Mouse (Mus musculus) left cerebral cortex, postnatal 36 days (tissue): Measurements from ENCODE around the gene Fam168b. TPM values are rescaled to one million over a fixed set of nuclear protein-coding genes. Genes with fewer than 3 reads are reported as not detected.
A peak's percentile ranks its signal among the peaks of the same experiment; 100 is the strongest.

ENCODE experiments used
- DNase-seq, 2 experiments: peaks; one replicate each; pipeline ENCODE4 v3.0.0; 2021 to 2022; ENCODE audit warnings: low spot score in 2 of 2, mixed read lengths in 1 of 2
- intact Hi-C: fragments of 180-260 bp; cut with DNase I; formaldehyde crosslinking; loops from one replicate; pipeline ENCODE4 v1.15.1; 2025
- total RNA-seq, 2 experiments: library from RNA; stranded (reverse); gene quantifications; 2 replicates each; pipeline ENCODE4 v1.2.3; 2021

The Fam168b gene
- total RNA-seq = 100 to 1,000 TPM; 247 to 252 TPM

- intact Hi-C loops = loop anchor here (2.0 kb wide), 1 partner anchor 40 kb away; no protein-coding TSS in a partner anchor
- DNase-seq = peak; percentile 86 to 91
Measured at GRCm38 (mm10) chr1:34842887-34843618, at the start of gene Fam168b. TSS of gene Fam168b (minus strand) at chr1:34843065.

DNA sequence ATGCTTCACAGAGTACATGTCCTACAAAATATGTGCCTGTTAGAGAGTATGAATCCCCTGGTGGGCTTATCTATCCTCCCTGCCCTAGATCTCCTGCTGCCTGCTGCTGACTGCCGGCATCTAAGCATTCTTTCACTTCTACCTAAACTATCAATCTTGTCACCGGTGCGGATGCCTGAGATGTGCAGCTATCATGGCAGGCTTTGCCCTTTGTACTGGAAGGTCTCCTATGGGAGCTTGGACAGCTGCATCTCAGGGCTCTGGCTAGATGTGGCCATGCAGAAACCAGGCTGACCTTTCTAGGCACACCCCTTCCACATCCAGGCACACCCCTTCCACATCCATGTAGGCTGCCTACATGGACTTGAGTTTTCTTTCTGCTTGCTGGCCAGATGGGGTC lies 49.6 kb upstream of the Fam168b start:
- intact Hi-C loops = loop anchor here (5.0 to 10.0 kb wide), 4 partner anchors 238 to 1362 kb away; no protein-coding TSS in a partner anchor
- DNase-seq = no peak

DNA sequence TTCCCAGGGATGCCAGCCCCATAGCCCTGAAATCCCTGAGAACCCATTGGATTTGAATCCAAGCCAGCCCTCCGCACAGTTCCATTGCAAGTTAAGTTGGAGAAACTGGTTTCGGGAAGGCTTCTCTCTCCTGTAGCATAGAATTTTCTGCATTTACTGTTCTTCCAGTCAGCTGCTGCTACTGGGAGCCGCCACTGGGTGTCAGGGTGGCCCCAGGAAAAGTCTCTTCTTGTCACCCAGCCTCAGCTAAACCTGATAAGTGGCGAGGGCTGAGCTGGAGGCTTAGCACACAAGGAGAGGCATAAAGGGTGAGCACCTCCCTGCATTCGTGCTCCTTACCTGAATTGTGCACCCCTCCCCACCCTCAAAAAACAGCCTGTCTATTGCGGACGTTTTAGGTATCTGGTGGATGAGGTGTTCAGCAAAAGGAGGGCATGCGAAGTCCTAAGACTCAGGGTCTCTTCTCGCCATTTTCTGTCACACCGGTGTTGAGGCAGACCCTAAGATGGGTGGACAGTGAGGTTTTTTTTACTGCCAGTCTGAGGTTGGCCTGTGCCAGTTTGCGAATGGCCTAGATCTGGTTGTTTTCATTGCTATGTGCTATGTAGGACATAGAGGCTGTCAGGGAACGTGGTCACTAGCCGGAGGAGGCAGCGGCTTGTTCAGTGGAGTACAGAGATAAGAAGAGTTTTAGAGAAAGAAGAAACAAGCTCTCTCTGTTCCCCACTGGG lies 48.9 kb upstream of the Fam168b start:
- intact Hi-C loops = loop anchor here (5.0 to 10.0 kb wide), 4 partner anchors 237 to 1363 kb away; no protein-coding TSS in a partner anchor
- peak; percentile 49 to 50 for DNase-seq

DNA sequence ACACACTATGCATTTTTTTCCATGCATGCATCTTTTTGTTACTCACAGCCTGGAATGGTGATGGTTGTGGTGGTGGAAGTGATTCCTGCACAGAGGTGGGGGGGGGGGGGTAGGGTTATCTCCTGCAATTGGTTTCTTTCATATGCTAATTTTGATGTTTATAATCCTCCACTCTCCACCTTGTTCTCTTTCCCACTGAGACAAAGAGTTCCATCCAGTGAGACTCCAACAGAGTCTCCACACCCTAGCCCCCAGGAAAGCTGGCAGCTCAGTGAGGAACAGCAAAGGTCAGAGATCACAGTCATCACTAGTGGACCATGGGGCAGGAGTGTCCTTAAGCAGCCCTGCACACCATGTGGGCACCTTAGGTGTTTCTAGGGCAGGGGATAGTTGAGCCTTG lies 40.9 kb upstream of the Fam168b start:
- DNase-seq = peak in 1 of 2 experiments; percentile 0
- intact Hi-C loops = no loop called here

GRCm38 (mm10) chr1:34879611-34880010 lies 36.7 kb upstream of the Fam168b start:
- no peak for DNase-seq
- intact Hi-C loops = no loop called here

DNA sequence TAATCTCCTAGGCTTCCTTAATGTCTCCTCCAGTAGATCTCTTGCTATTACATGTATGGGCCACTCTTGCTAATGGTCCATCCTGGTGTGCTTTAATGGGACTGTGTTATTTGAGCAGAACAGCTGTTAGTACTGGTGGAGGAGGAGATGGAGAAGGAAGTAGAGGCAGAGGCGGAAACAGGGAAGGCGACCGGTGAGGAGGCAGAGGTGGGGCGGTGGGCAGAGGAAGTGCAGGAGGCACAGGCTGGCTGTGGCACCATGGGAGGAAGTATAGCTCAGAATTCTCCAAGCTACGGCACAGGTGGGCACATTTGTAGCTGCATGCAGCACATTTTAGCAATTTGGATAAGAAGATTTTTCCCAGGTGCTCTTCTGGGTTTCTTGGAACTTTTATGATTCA lies 30.7 kb upstream of the Fam168b start:
- no peak for DNase-seq
- intact Hi-C loops = no loop called here

GRCm38 (mm10) chr1:34871170-34871569 lies 28.3 kb upstream of the Fam168b start:
- DNase-seq = no peak
- intact Hi-C loops = no loop called here

GRCm38 (mm10) chr1:34869231-34869630 lies 26.4 kb upstream of the Fam168b start:
- no peak for DNase-seq
- intact Hi-C loops = no loop called here

DNA sequence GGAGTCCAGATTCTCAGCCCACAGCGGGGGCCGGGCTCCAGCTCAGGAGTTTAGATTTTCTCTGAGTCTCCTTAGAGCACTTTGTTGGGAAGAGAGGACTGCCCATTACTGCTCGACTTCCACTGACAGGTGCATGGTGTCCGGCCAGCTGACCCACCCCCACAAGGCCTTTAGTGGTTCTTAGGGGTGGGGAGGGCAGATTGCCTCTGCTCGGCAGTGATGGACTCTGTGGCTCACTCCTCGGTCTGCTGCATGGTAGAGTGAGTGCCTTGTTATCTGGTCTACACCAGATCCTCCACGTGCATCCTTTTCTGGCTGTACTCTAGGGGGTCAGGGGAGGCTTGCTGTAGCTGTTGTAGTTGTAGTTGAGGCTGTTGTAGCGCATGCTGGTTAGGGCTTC lies 25.5 kb upstream of the Fam168b start:
- DNase-seq = no peak
- intact Hi-C loops = no loop called here

DNA sequence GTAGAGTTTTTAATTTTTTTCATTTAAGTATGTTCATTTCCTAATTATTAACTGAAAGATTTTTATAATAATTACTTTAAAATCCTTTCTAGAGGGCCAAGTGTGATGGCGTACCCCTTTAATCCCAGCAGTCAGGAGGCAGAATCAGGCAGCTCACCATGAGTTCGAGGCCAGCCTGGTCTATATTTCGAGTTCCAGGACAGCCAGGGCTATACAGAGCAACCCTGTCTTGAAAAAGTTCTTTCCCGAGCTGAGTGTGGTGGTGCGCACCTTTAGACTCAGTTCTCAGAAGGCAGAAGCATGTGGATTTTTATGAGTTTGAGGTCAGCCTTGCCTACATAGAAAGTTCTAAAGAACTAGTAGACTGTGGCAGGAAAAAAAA lies 24.7 kb upstream of the Fam168b start:
- DNase-seq = no peak
- intact Hi-C loops = no loop called here

GRCm38 (mm10) chr1:34866815-34867573 lies 24.1 kb upstream of the Fam168b start:
- DNase-seq = peak; percentile 80 to 83
- intact Hi-C loops = no loop called here

DNA sequence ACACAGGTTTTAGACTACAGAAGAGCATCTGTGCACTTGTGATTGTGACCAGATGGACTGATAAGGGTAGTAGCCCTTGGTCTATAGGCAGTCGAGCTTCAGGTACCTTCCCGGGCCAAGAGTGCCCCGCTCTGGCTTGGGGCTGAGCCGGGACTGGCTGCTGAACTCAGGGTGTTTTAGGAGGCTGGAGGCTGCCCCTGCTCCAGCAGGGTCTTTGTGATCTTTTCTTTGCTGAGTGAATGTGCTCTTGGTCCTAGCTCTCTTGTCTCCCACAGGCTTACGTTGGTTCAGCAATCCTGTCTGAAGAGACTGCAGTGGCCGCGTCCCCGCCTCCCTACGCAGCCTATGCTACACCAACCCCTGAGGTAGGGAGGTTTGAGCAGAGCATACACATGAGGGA lies 23.0 kb upstream of the Fam168b start:
- DNase-seq = no peak
- intact Hi-C loops = no loop called here

- intact Hi-C loops = no loop called here
- DNase-seq = no peak
Measured at GRCm38 (mm10) chr1:34864243-34864642, 21.4 kb upstream of the Fam168b start.

DNA sequence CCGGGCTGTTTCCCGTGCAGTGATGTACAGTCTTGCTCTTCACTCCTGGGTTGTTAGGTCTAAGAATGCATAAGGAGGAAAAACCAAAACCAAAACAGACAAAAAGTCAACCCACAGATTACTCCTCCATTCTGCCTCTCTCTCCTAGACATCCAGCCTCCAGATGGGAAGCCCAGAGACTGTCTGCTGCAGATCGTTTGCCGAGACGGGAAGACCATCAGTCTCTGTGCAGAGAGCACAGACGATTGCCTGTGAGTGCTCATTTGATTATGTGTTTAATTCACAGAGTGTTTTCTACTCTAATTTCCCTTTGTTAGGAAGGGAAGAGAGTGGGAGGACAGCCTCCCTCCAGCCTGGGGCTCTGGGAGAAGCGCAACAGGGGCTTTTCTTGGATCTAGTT lies 20.5 kb upstream of the Fam168b start:
- intact Hi-C loops = no loop called here
- DNase-seq = no peak

GRCm38 (mm10) chr1:34862877-34863276 lies 20.0 kb upstream of the Fam168b start:
- no peak for DNase-seq
- intact Hi-C loops = no loop called here

GRCm38 (mm10) chr1:34860205-34860604 lies 17.3 kb upstream of the Fam168b start:
- no peak for DNase-seq
- intact Hi-C loops = no loop called here

DNA sequence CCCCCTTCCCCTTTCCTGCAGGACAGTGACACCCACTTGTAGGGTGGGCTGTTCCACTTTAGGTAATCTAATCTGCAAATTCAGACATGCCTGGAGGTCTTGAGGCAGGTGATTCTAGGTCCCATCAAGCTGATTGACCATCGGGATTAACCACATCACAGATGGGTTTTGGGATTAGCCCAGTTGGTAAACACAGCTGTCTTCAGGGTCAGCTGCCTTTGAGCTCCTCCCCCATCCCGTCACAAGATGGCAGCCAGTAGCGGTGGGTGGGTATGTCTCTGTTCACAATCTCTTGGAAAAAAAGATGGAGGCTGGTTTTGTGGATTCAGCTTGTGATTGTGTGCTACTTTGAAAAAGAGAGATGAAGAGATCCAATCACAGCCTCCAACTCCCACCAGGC lies 16.9 kb upstream of the Fam168b start:
- intact Hi-C loops = no loop called here
- DNase-seq = no peak

DNA sequence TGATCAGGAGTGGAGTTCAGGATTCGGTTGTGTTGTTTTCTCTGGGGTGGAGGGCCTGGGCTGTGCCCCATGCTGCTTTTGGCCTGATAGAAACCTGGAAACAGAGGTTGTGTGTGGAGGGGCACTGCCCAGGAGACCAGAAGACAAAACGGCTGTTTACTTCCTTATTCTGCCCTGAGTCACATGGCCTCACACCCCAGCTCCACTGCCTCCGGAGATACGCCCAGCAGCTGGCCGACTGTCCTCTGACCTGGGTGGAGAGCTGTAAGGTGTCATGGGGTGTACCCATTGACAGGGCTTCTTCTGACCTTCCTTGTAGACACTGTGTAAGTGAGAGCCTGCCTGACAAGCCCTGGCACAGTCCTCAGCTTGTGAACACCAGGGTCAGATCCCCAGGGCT lies 15.8 kb upstream of the Fam168b start:
- intact Hi-C loops = no loop called here
- DNase-seq = no peak

DNA sequence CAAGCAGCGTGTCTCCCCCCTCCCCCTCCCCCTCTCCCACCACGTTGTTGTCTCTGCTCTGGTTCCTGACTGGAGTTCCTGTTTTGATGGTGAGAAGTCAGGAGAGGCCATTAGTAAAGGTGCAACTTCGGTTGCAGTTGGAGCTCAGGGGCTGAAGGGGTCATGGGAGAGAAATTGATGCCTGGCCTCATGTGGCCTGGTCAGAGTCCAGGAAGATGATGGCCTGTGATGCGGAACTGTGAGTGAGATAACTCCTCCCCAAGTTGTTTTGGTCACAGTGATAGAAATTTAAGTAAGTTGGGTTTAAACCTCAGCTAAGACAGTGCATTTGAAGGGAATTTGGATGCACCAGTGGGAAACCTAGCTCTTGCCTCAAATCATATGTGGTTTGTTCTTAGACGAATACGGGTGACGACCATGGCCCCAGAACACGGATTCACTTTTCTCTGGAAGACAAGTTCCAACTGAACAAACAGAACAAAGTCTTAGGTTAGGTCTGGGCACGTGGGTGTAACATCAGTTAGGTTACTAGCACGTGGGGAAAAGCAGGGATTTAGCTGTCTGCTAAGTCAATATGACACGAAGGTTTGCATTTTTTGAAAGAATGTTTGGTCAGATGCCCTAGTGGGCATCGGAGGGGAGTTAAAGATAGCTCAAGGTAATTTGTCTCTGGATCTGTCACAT lies 12.3 kb upstream of the Fam168b start:
- no peak for DNase-seq
- intact Hi-C loops = no loop called here

DNA sequence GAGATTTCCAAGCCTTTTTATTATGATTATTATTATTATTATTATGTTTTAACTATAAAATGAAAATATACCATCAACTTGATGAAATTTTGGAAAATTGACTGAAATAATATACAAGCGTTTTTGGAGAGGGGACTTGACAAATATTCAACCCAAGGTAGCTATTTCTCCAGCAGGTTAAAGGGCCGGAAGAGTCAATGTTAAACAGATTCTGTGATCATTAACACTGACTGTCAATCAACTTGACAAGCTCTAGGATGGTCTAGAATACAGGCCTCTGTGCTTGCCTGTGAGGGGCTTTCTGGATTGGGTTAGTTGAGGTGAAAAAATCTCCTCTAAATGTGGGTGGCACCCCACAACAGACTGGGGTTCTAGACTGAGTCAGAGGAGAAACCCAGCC lies 10.9 kb upstream of the Fam168b start:
- intact Hi-C loops = no loop called here
- DNase-seq = no peak
